ENCODE assay signal across 24 mouse cellular contexts in the genomic region with DNA sequence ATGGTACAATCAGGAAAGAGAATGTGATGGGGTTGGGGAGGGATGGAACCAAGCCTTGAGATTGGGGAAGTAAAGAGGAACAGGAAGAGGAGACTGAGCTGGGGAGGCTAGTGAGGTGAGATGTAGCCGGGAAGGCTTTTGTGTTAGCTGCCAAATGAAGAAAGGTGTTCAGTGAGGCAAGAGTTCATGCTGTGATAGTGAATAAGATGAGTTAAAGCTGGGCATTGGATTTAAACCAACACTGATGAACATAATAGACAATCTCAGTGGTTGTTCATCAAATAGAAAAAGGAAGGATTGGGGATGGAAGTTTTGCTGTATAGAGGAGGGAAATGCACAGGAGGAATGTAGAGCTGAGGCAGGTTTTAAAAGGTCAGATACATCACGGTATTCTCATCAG. TPM values are rescaled to one million over a fixed set of nuclear protein-coding genes. Genes with fewer than 3 reads are reported as not detected.
DNase-seq lines count a peak whose midpoint lies in the region; ATAC-seq and TF ChIP-seq lines count a peak whose summit lies in the region.
"Had no signal": no experiment of that assay in that cellular context is flagged by ENCODE, and none has a peak within 500 bp of the region (broad histone marks: within the 10 kb centered on the region; RNA-seq: fewer than 3 reads in every experiment).

No protein-coding gene starts in this region.

- peaks cover 37% of the 10 kb centered on the region for H3K36me3 ChIP-seq in forebrain, embryonic 12.5 days (replicated peaks)
- H3K36me3 ChIP-seq in forebrain, postnatal 0 days (ENCODE audit: insufficient read depth) = peaks cover 16% of the 10 kb centered on the region; the same call in 1 of the 2 replicates

- no peak overlapping the region for H3K27ac ChIP-seq in forebrain, embryonic 12.5 days
- no peak overlapping the region for H3K27ac ChIP-seq in forebrain, postnatal 0 days (ENCODE audit: low read depth, low read length)
- H3K27ac ChIP-seq: embryonic facial prominence, embryonic 12.5 days; embryonic facial prominence, embryonic 15.5 days; forebrain, embryonic 15.5 days; heart, adult 2 months; heart, embryonic 10.5 days; heart, embryonic 13.5 days; hindbrain, embryonic 14.5 days; hindbrain, postnatal 0 days had no signal

- no peaks in the 10 kb centered on the region for H3K4me1 ChIP-seq in forebrain, embryonic 12.5 days
- H3K4me1 ChIP-seq in forebrain, postnatal 0 days (ENCODE audit: insufficient read depth) = no peaks in the 10 kb centered on the region
- H3K4me1 ChIP-seq: embryonic facial prominence, embryonic 12.5 days; embryonic facial prominence, embryonic 15.5 days; forebrain, embryonic 15.5 days; heart, embryonic 10.5 days; heart, embryonic 13.5 days had no signal

- peaks cover 11% of the 10 kb centered on the region for H3K9me3 ChIP-seq in forebrain, embryonic 12.5 days
- peaks cover 8% of the 10 kb centered on the region; the same call in 1 of the 2 replicates for H3K9me3 ChIP-seq in forebrain, postnatal 0 days (ENCODE audit: low read length)

- no peak overlapping the region for H3K4me3 ChIP-seq in forebrain, embryonic 12.5 days (replicated peaks)
- no peak overlapping the region for H3K4me3 ChIP-seq in forebrain, postnatal 0 days (ENCODE audit: low read depth, low read length)
- H3K4me3 ChIP-seq: embryonic facial prominence, embryonic 12.5 days; embryonic facial prominence, embryonic 15.5 days; forebrain, embryonic 15.5 days; heart, adult 2 months; heart, embryonic 10.5 days; heart, embryonic 13.5 days had no signal

- no peaks in the 10 kb centered on the region for H3K27me3 ChIP-seq in forebrain, embryonic 12.5 days
- no peaks in the 10 kb centered on the region for H3K27me3 ChIP-seq in forebrain, postnatal 0 days (ENCODE audit: insufficient read depth, low read length)
- H3K27me3 ChIP-seq: embryonic facial prominence, embryonic 12.5 days; embryonic facial prominence, embryonic 15.5 days; forebrain, embryonic 15.5 days; heart, embryonic 13.5 days had no signal

- H3K4me2 ChIP-seq in forebrain, embryonic 12.5 days = no peak overlapping the region
- no peak overlapping the region for H3K4me2 ChIP-seq in forebrain, postnatal 0 days (ENCODE audit: low read depth)
- H3K4me2 ChIP-seq: embryonic facial prominence, embryonic 12.5 days; embryonic facial prominence, embryonic 15.5 days; forebrain, embryonic 15.5 days; heart, embryonic 13.5 days; hindbrain, embryonic 14.5 days had no signal

- no peak for ATAC-seq in forebrain, embryonic 12.5 days (ENCODE audit: low FRiP score)
- ATAC-seq in forebrain, postnatal 0 days = no peak
- ATAC-seq: CD4-positive, CD25-positive, alpha-beta regulatory T cell, adult 4 months; forebrain, embryonic 15.5 days; hindbrain, postnatal 0 days; inflammation-experienced regulatory T-cells, adult 6 months; intestine, embryonic 16.5 days had no signal

- 26% methylated on average over 2 of the region's 2 CpGs for WGBS in forebrain, embryonic 12.5 days
- WGBS in forebrain, postnatal 0 days = 15% methylated on average over 2 of the region's 2 CpGs

- TF ChIP-seq CTCF in forebrain, postnatal 0 days (IDR thresholded peaks at IDR 0.05; ENCODE audit: low read depth) = no peak

- H3K9ac ChIP-seq in forebrain, embryonic 12.5 days = no peak overlapping the region
- no peak overlapping the region for H3K9ac ChIP-seq in forebrain, postnatal 0 days
- H3K9ac ChIP-seq: embryonic facial prominence, embryonic 12.5 days; embryonic facial prominence, embryonic 15.5 days; forebrain, embryonic 15.5 days; heart, embryonic 13.5 days; hindbrain, embryonic 14.5 days had no signal

- DNase-seq in cerebellum, postnatal 14 days = peak; percentile 5 to 16
- DNase-seq in cerebellum, adult 11-12 months = no peak
- peak; percentile 15 for DNase-seq in MEL-GATA-1-ER (ENCODE audit: extremely low read depth, low read depth)
- peak; percentile 16 for DNase-seq in brain, adult 2 months (ENCODE audit: low read depth, low spot score)
- DNase-seq in forebrain, postnatal 0 days = no peak
- DNase-seq: adrenal gland, postnatal 10 days; gastrocnemius, postnatal 10 days; gastrocnemius, postnatal 36 days; heart, adult 2 months; heart, postnatal 14 days; heart, postnatal 4 days; kidney, adult 18-20 months; kidney, adult 9 months had no signal

RNA-seq across cellular contexts. Expression of a gene that starts 26.7 kb away (rescaled TPM):
- 18.1 and 20.6 TPM in 2 replicates for polyA plus RNA-seq in forebrain, embryonic 12.5 days (2016; fragmentation: Nextera tagmentation; extraction: Ambion mirVana)
- total RNA-seq in forebrain, postnatal 0 days (2014; rRNA removed) = 33.6 and 42.6 TPM in 2 replicates
- polyA plus RNA-seq in forebrain, postnatal 0 days (2015; fragmentation: Nextera tagmentation; extraction: Ambion mirVana) = 8.3 and 9.9 TPM in 2 replicates

RNA-seq across cellular contexts. Expression of a gene that starts 26.9 kb away (rescaled TPM):
- polyA plus RNA-seq in forebrain, embryonic 12.5 days (2016; fragmentation: Nextera tagmentation; extraction: Ambion mirVana) = 343 and 355 TPM in 2 replicates
- 366 and 375 TPM in 2 replicates for total RNA-seq in forebrain, postnatal 0 days (2014; rRNA removed)
- 436 and 453 TPM in 2 replicates for polyA plus RNA-seq in forebrain, postnatal 0 days (2015; fragmentation: Nextera tagmentation; extraction: Ambion mirVana)

Comparison
In these comparisons a context has a peak if more than half of its experiments do, and no peak if none do; other contexts are left out.
1. DNase-seq: peak in cerebellum, postnatal 14 days (2 of 2), MEL-GATA-1-ER (single experiment) and brain, adult 2 months (single experiment); none in cerebellum, adult 11-12 months (single experiment) and forebrain, postnatal 0 days (single experiment).